Mouse (Mus musculus): ENCODE measurements at regions not wholly inside any gene's neighbourhood (a gene's known extent, or its start where the extent isn't known, plus 50 kb on each side); places are given as distances from the start of the nearest gene placed in this dataset.

GRCm38 (mm10) chr14:89607550-89607949 lies 1136.4 kb upstream of the Pcdh20 start:
- no peak for TF ChIP-seq CTCF (conservative IDR thresholded peaks at IDR 0.05; ENCODE audit: insufficient read depth, insufficient read length, low read depth, low read length)
- no peak for TF ChIP-seq POLR2A (IDR thresholded peaks at IDR 0.05; ENCODE audit: low read depth, low read length)
- no peak for DNase-seq
- Histone ChIP-seq H3K4me3 (ENCODE audit: insufficient read depth, low read depth, low read length) (no peak overlapping the region), H3K27me3 (replicated peaks; ENCODE audit: control insufficient read depth, insufficient read depth, low read length) (no peaks in the 10 kb centered on the region), H3K4me1 (ENCODE audit: control insufficient read depth, insufficient read depth, low read length) (no peaks in the 10 kb centered on the region), H3K27ac (ENCODE audit: insufficient read depth, low read depth, low read length) (no peak overlapping the region), H3K36me3 (ENCODE audit: control insufficient read depth, insufficient read depth, low read length) (no peaks in the 10 kb centered on the region)
- 64% methylated on average over 1 of the region's 1 CpGs for WGBS

DNA sequence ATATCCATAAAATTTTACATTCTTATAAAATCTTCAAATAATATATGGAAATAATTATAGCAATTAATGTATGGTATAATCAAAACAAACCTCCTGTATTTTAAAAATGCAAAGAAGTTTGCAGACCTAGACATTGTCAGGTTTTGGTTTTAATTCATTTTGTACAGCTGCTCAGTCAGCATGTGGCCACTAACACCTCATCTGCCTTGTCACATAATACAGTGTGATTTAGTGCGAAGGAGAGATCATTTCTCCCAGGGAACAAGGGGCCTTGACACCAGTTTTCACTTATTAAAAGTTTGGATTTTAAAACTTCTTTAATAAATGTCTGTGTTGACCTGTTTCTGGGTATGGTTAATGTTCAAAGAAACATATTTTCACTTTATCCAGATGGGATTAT lies 1126.6 kb upstream of the Pcdh20 start:
- Histone ChIP-seq H3K36me3 (ENCODE audit: control insufficient read depth, insufficient read depth, low read length) (no peaks in the 10 kb centered on the region), H3K4me1 (ENCODE audit: control insufficient read depth, insufficient read depth, low read length) (no peaks in the 10 kb centered on the region), H3K4me3 (ENCODE audit: insufficient read depth, low read depth, low read length) (no peak overlapping the region), H3K27ac (ENCODE audit: insufficient read depth, low read depth, low read length) (no peak overlapping the region), H3K27me3 (replicated peaks; ENCODE audit: control insufficient read depth, insufficient read depth, low read length) (no peaks in the 10 kb centered on the region)
- 70% methylated on average over 1 of the region's 1 CpGs for WGBS
- no peak for TF ChIP-seq POLR2A (IDR thresholded peaks at IDR 0.05; ENCODE audit: low read depth, low read length)
- TF ChIP-seq CTCF (conservative IDR thresholded peaks at IDR 0.05; ENCODE audit: insufficient read depth, insufficient read length, low read depth, low read length), result no peak
- DNase-seq, result no peak

GRCm38 (mm10) chr14:89573576-89573975 lies 1102.4 kb upstream of the Pcdh20 start:
- no peak overlapping the region for H3K4me3 ChIP-seq (ENCODE audit: insufficient read depth, low read depth, low read length)
- TF ChIP-seq POLR2A (IDR thresholded peaks at IDR 0.05; ENCODE audit: low read depth, low read length) (no peak), CTCF (conservative IDR thresholded peaks at IDR 0.05; ENCODE audit: insufficient read depth, insufficient read length, low read depth, low read length) (no peak)
- no peaks in the 10 kb centered on the region for H3K27me3 ChIP-seq (replicated peaks; ENCODE audit: control insufficient read depth, insufficient read depth, low read length)
- no peaks in the 10 kb centered on the region for H3K36me3 ChIP-seq (ENCODE audit: control insufficient read depth, insufficient read depth, low read length)
- DNase-seq, result no peak
- H3K27ac ChIP-seq (ENCODE audit: insufficient read depth, low read depth, low read length), result no peak overlapping the region
- no peaks in the 10 kb centered on the region for H3K4me1 ChIP-seq (ENCODE audit: control insufficient read depth, insufficient read depth, low read length)
- WGBS, result 52% methylated on average over 3 of the region's 3 CpGs

DNA sequence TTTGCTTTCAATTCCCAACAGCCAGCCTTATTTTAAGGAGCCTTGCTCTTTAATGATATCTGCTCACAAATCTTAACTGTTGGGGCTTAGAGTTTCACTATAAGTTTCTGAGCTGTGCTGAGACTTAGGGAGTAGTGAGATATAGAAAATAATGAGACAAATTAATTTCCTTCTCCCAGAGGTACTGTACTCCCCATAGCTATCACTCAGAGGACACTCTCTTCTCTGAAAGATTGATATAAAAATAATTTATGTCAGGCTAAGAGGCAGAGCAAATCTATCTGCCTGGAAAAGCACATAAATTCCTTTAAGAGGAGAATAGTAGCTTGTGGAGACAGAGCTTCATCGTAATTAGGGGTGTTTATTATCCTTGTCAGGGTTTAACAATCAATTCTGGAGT lies 1100.5 kb upstream of the Pcdh20 start:
- H3K4me3 ChIP-seq (ENCODE audit: insufficient read depth, low read depth, low read length), result no peak overlapping the region
- H3K27ac ChIP-seq (ENCODE audit: insufficient read depth, low read depth, low read length), result no peak overlapping the region
- TF ChIP-seq POLR2A (IDR thresholded peaks at IDR 0.05; ENCODE audit: low read depth, low read length) (no peak), CTCF (conservative IDR thresholded peaks at IDR 0.05; ENCODE audit: insufficient read depth, insufficient read length, low read depth, low read length) (no peak)
- DNase-seq, result no peak
- no peaks in the 10 kb centered on the region for H3K36me3 ChIP-seq (ENCODE audit: control insufficient read depth, insufficient read depth, low read length)
- 11% methylated on average over 1 of the region's 1 CpGs for WGBS
- no peaks in the 10 kb centered on the region for H3K4me1 ChIP-seq (ENCODE audit: control insufficient read depth, insufficient read depth, low read length)
- no peaks in the 10 kb centered on the region for H3K27me3 ChIP-seq (replicated peaks; ENCODE audit: control insufficient read depth, insufficient read depth, low read length)

- Histone ChIP-seq H3K4me3 (ENCODE audit: insufficient read depth, low read depth, low read length) (no peak overlapping the region), H3K4me1 (ENCODE audit: control insufficient read depth, insufficient read depth, low read length) (no peaks in the 10 kb centered on the region), H3K27me3 (replicated peaks; ENCODE audit: control insufficient read depth, insufficient read depth, low read length) (no peaks in the 10 kb centered on the region), H3K36me3 (ENCODE audit: control insufficient read depth, insufficient read depth, low read length) (no peaks in the 10 kb centered on the region), H3K27ac (ENCODE audit: insufficient read depth, low read depth, low read length) (no peak overlapping the region)
- no peak for DNase-seq
- 29% methylated on average over 3 of the region's 3 CpGs for WGBS
- no peak for TF ChIP-seq CTCF (conservative IDR thresholded peaks at IDR 0.05; ENCODE audit: insufficient read depth, insufficient read length, low read depth, low read length)
- no peak for TF ChIP-seq POLR2A (IDR thresholded peaks at IDR 0.05; ENCODE audit: low read depth, low read length)
These were observed 1088.8 kb upstream of the Pcdh20 start for GRCm38 (mm10) chr14:89559822-89560477.

DNA sequence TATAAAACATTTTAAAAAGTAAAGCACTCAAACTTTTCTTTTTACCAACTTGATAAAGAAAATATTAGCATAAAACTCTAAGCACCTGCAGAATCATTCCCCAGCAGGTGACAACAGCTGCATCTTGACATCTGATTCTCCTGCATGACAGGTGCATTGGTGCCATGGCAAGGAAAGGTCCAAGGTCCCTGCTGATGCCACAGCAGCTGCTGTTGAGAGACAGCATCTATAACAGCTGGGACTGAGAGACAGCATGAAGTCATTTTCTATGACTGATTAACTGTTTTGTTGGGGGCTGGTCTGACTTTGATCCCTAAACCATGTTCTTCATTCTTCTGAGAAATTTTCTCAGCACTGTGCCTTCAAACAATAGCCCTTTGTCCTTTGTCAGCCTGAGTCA lies 1086.1 kb upstream of the Pcdh20 start:
- no peaks in the 10 kb centered on the region for H3K36me3 ChIP-seq (ENCODE audit: control insufficient read depth, insufficient read depth, low read length)
- no peak overlapping the region for H3K27ac ChIP-seq (ENCODE audit: insufficient read depth, low read depth, low read length)
- H3K27me3 ChIP-seq (replicated peaks; ENCODE audit: control insufficient read depth, insufficient read depth, low read length), result no peaks in the 10 kb centered on the region
- H3K4me3 ChIP-seq (ENCODE audit: insufficient read depth, low read depth, low read length), result no peak overlapping the region
- no peaks in the 10 kb centered on the region for H3K4me1 ChIP-seq (ENCODE audit: control insufficient read depth, insufficient read depth, low read length)
- no peak for DNase-seq
- no peak for TF ChIP-seq CTCF (conservative IDR thresholded peaks at IDR 0.05; ENCODE audit: insufficient read depth, insufficient read length, low read depth, low read length)
- TF ChIP-seq POLR2A (IDR thresholded peaks at IDR 0.05; ENCODE audit: low read depth, low read length), result no peak

DNA sequence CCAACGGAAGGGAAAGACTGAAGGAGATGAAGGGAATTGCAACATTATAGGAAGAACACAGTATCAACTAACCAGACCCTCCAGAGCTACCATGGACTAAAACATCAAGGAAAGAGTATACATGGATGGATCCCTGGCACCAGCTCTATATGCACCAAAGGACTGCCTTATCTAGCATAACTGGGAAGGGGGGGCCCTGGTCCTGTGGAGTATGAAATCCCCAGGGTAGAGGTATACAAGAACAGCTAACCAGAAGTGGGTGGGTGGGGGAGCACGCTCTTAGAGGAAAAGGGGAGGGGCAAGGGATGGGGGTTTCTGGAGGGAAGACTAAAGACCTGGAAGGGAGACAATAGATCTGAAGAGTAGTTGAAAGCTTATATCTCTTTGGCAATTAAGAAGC lies 1085.0 kb upstream of the Pcdh20 start:
- no peaks in the 10 kb centered on the region for H3K27me3 ChIP-seq (replicated peaks; ENCODE audit: control insufficient read depth, insufficient read depth, low read length)
- no peaks in the 10 kb centered on the region for H3K36me3 ChIP-seq (ENCODE audit: control insufficient read depth, insufficient read depth, low read length)
- H3K4me1 ChIP-seq (ENCODE audit: control insufficient read depth, insufficient read depth, low read length), result no peaks in the 10 kb centered on the region
- DNase-seq, result no peak
- no peak overlapping the region for H3K4me3 ChIP-seq (ENCODE audit: insufficient read depth, low read depth, low read length)
- WGBS, result 62% methylated on average over 2 of the region's 2 CpGs
- H3K27ac ChIP-seq (ENCODE audit: insufficient read depth, low read depth, low read length), result no peak overlapping the region
- no peak for TF ChIP-seq POLR2A (IDR thresholded peaks at IDR 0.05; ENCODE audit: low read depth, low read length)
- TF ChIP-seq CTCF (conservative IDR thresholded peaks at IDR 0.05; ENCODE audit: insufficient read depth, insufficient read length, low read depth, low read length), result no peak

Measured in kidney, adult 2 months (tissue).